Mouse (Mus musculus): ENCODE measurements around the gene Sfrp5.

- TF ChIP-seq CTCF (IDR thresholded peaks at IDR 0.05; ENCODE audit: control insufficient read depth, insufficient read depth, low read length) (no peak), POLR2A (IDR thresholded peaks at IDR 0.05; ENCODE audit: borderline replicate concordance, control insufficient read depth, low read depth, low read length) (no peak)
These were observed 22.7 kb downstream of the Sfrp5 start for GRCm38 (mm10) chr19:42179356-42179755.

Data from bone marrow, adult 2 months (tissue).